Mouse (Mus musculus) CD4-positive naive resting alpha-beta T cell, adult 76 days (primary cell): ENCODE results near the gene Nanos1. TPM values are rescaled to one million over a fixed set of nuclear protein-coding genes. Genes with fewer than 3 reads are reported as not detected.

ENCODE experiments used
- total RNA-seq: library from RNA; stranded (reverse); gene quantifications from one replicate; pipeline ENCODE4 v1.2.4, GENCODE M21; 2023

Nanos1 gene
- total RNA-seq = 4.2 TPM

GRCm38 (mm10) chr19:60755438-60756191 is at the start of gene Nanos1:
Gene Nanos1, plus strand, starts transcription at chr19:60755987.

DNA sequence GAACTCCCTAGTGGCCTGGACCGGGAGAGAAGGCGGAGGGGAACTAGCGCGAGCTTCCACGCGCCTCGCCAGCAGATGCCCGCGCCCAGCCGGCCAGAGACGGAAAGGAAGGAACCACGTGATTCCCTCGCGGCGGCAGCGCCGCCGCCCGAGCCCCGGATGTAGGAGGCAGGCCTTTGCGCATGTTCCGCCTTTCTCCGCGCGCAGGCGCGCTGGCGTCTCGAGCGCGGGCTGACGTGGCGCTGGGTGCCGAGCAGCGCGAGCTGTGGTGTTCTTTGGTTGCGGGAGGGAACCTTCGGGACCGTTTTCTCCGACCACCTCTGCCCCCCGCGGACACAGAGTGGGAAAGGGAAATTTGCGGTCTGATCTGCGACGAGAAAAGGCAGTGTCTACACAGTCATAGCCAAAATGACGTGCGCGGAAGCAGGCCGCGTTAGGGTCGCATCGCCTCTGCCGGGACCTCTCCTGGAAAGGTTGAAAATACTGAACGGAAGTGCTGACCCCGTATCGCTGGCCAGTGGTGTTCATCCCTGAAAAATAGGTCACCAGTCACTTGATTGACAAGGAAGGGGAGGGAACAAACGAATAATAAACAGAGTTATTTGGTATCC is 34.9 kb downstream of the Nanos1 start, which contains the start of gene Eif3a:
TSS of gene Eif3a (minus strand) at position 108 of the 611 bp plus-strand sequence.

Other genes with a start within 250 kb of the Nanos1 start
- gene Cacul1, start 175.0 kb upstream of the Nanos1 start, total RNA-seq = 66.0 TPM
- gene Eif3a, start 34.7 kb downstream of the Nanos1 start, total RNA-seq = 221 TPM
- gene Fam45a, start 55.6 kb downstream of the Nanos1 start, total RNA-seq = 18.3 TPM
- 3.0 TPM for gene Sfxn4, start 105.5 kb downstream of the Nanos1 start, total RNA-seq
- 42.3 TPM for gene Prdx3, start 118.6 kb downstream of the Nanos1 start, total RNA-seq
- gene Grk5, start 133.8 kb downstream of the Nanos1 start, total RNA-seq = 5.7 TPM